In the genomic region with DNA sequence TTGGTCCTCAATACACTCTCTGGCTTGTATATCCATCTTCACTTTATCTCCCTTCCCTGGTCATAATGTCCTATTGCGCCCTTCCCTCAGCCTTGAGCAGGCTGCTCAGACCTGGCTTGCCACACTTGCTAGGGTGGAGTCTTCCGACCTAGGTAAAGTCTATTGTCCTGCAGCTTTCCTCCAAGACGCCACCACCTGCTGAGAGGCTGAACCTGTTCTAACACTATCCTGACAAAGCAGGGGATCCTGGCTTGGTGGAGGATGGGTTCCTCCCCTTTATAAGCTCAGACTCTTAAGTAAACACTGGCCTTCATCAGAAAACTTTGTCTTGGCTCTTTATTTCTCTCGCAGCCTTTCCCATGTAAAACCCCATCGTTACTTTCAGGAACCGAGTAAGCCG, we compare ENCODE assay signal across 20 mouse cellular contexts.
"Had no signal": no experiment of that assay in that cellular context is flagged by ENCODE, and none has a peak within 500 bp of the region (broad histone marks: within the 10 kb centered on the region; RNA-seq: fewer than 3 reads in every experiment).

No protein-coding gene starts in this region.

- H3K4me3 ChIP-seq: kidney, embryonic 15.5 days; limb, embryonic 12.5 days; limb, embryonic 15.5 days; megakaryocyte, embryonic 14.5 days; midbrain, embryonic 10.5 days; midbrain, embryonic 13.5 days; myocyte; neural tube, embryonic 13.5 days had no signal

- ATAC-seq: liver, postnatal 0 days; lung, postnatal 0 days; midbrain, embryonic 13.5 days; midbrain, embryonic 16.5 days had no signal

- DNase-seq: kidney, adult 8-10 months; kidney, postnatal 10 days; kidney, postnatal 4 days; liver, postnatal 0 days; lung, embryonic 14.5 days; retina, postnatal 1 day; thymus, adult 18-20 months; thymus, postnatal 36 days had no signal

- H3K9ac ChIP-seq: kidney, embryonic 15.5 days; limb, embryonic 12.5 days; limb, embryonic 15.5 days; liver, embryonic 14.5 days; liver, postnatal 0 days; lung, embryonic 14.5 days; midbrain, embryonic 13.5 days; neural tube, embryonic 13.5 days had no signal

- H3K9me3 ChIP-seq: kidney, embryonic 15.5 days; limb, embryonic 12.5 days; limb, embryonic 15.5 days; megakaryocyte, embryonic 14.5 days; midbrain, embryonic 10.5 days; midbrain, embryonic 13.5 days; neural tube, embryonic 13.5 days had no signal

- H3K27me3 ChIP-seq: kidney, embryonic 15.5 days; limb, embryonic 12.5 days; limb, embryonic 15.5 days; megakaryocyte, embryonic 14.5 days; midbrain, embryonic 13.5 days; neural tube, embryonic 13.5 days had no signal

- H3K27ac ChIP-seq: kidney, embryonic 15.5 days; limb, embryonic 12.5 days; limb, embryonic 15.5 days; liver, embryonic 14.5 days; midbrain, embryonic 10.5 days; midbrain, embryonic 13.5 days; neural tube, embryonic 13.5 days had no signal

- H3K36me3 ChIP-seq: kidney, embryonic 15.5 days; limb, embryonic 12.5 days; limb, embryonic 15.5 days; midbrain, embryonic 10.5 days had no signal

- H3K4me2 ChIP-seq: kidney, embryonic 15.5 days; limb, embryonic 12.5 days; limb, embryonic 15.5 days; liver, embryonic 11.5 days; lung, embryonic 14.5 days; midbrain, embryonic 13.5 days; neural tube, embryonic 13.5 days had no signal
